Mouse (Mus musculus) heart, postnatal 10 days (tissue): Measurements from ENCODE around the gene Nrg4. TPM values are rescaled to one million over a fixed set of nuclear protein-coding genes. Genes with fewer than 3 reads are reported as not detected.
"Not testable (repeated sequence)": the region's sequence is repeated elsewhere in the genome, so short reads cannot be mapped to it uniquely, and the experiment has no call there.

Experiments
- DNase-seq, 2 experiments: peaks; one replicate each; pipeline ENCODE4 v3.0.0; 2021
- intact Hi-C: fragments of 180-260 bp; cut with DNase I; formaldehyde crosslinking; loops from one replicate; pipeline ENCODE4 v1.15.1; 2025
- total RNA-seq, 2 experiments: library from RNA; stranded (reverse); gene quantifications; 2 replicates each; pipeline ENCODE4 v1.2.3; 2021

Gene Nrg4
- total RNA-seq, 2 experiments from 2014 or later, result 1.5 to 3.4 TPM

DNA sequence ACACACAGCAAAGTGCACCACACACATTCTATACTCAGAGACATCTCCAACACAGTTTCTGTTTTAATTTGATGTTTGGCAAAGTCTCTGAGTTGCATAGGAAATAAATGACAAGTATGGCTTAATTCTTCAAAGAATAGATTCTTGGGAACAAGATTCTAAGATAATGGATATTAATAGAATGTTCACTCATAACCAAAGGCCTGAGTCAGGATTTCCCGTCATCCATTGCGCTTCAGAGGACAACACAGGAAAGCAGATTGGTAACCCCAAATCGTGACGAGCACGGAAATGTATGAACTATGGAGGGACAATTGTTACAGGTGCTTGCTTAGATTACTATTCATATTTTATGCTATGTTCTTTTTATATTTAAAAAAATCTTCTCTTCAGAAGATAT lies 71.6 kb downstream of the Nrg4 start:
- intact Hi-C loops, result no loop called here
- DNase-seq, result no peak

GRCm38 (mm10) chr9:55253849-55254248 lies 72.8 kb downstream of the Nrg4 start:
- DNase-seq, result no peak
- intact Hi-C loops, result loop anchor here (5.0 kb wide), 1 partner anchor 107 kb away; the partner anchor contains the start of gene Ube2q2

DNA sequence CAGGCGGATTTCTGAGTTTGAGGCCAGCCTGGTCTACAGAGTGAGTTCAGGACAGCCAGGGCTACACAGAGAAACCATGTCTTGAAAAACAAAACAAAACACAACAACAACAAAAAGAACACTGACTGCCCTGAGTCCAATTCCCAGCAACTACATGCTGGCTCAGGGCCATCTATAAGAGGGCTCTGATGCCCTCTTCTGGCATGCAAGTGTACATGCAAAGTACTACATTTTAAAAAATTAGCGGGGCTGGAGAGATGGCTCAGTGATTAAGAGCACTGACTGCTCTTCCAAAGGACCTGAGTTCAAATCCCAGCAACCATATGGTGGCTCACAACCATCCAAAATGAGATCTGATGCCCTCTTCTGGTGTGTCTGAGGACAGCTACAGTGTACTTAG lies 74.5 kb downstream of the Nrg4 start:
- intact Hi-C loops, result loop anchor here (5.0 kb wide), 1 partner anchor 105 kb away; the partner anchor contains the start of gene Ube2q2
- not testable (repeated sequence) for DNase-seq

DNA sequence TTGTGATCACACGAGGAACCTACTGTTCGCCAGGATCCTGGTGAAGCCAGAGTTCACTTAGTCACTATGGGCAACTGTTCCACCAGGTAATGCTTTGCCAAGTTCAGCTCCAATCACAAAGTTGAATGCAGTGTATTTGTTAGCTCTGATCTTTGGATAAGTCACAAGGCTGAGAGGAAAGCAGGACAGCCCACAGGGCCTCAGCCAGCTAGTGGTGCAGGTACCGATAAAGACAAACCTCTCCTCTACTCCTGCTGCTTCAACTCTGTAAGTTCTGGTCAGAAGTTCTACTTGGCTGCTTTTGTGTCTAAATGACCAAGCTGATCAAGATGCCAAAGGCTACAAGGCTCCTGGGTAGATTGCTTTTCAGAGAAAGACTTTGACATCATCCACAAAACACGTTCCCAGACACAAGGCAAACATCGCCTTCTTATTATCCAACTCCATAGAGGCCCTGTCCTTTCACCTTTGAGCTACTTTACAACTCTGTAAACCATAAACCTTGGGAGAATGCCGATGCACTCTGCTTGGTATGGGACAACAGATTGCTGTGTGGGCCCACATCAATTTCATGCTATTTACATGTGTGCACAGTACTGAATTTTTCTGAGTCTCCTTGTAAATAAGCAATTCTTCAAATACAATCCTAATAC lies 75.9 kb downstream of the Nrg4 start:
- DNase-seq, result no peak
- intact Hi-C loops, result loop anchor here (5.0 kb wide), 1 partner anchor 103 kb away; the partner anchor contains the start of gene Ube2q2

DNA sequence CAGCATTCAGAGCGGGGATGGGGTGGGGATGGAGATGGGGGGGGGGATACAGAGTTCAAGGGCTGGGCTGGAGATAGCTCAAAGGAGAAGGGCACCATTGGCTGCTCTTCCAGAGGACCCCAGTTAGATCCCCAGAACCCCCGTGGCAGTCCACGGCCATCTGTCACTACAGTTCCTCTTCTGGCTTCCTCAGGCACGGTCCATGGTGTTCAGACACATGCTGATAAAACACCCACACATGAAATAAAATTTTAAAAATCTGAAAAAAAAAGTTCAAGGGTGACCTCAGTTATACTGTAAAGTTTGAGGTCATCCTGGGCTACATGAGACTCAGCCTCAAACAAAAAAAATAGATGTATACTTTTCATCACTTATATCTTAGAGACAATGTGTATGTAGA lies 78.2 kb downstream of the Nrg4 start:
- intact Hi-C loops, result no loop called here
- DNase-seq, result no peak

- no peak for DNase-seq
- intact Hi-C loops, result no loop called here
Observed at GRCm38 (mm10) chr9:55246918-55247317, 79.7 kb downstream of the Nrg4 start.

- intact Hi-C loops, result no loop called here
Observed at GRCm38 (mm10) chr9:55246440-55246839, 80.2 kb downstream of the Nrg4 start.

GRCm38 (mm10) chr9:55245057-55245750 lies 81.4 kb downstream of the Nrg4 start:
- peak; percentile 24 to 30 for DNase-seq

More at GRCm38 (mm10) chr9:55246440-55246839, 80.2 kb downstream of the Nrg4 start:
- DNase-seq, result no peak

GRCm38 (mm10) chr9:55244079-55244478 lies 82.6 kb downstream of the Nrg4 start:
- intact Hi-C loops, result no loop called here
- DNase-seq, result no peak

More at GRCm38 (mm10) chr9:55245057-55245750, 81.4 kb downstream of the Nrg4 start:
- intact Hi-C loops, result not testable (repeated sequence)

DNA sequence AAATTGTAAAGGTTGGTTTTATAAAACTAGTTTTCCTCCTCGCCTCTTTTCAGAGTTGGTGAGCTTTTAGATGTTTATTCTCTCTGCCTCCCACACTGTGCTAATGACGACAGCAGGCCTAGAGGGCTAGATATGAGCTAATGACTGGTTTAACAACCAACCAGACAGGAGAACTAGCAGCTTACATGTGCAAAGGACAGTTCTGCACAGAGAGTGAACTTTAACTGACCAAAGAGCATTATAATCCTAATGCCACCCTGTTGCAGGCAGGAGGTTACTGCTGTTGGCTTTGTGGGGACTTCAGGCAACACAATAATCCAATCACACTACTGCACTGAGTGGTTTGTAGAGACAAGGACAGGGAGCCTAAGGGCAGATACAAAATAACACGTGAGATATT lies 83.4 kb downstream of the Nrg4 start:
- intact Hi-C loops, result no loop called here
- DNase-seq, result no peak

DNA sequence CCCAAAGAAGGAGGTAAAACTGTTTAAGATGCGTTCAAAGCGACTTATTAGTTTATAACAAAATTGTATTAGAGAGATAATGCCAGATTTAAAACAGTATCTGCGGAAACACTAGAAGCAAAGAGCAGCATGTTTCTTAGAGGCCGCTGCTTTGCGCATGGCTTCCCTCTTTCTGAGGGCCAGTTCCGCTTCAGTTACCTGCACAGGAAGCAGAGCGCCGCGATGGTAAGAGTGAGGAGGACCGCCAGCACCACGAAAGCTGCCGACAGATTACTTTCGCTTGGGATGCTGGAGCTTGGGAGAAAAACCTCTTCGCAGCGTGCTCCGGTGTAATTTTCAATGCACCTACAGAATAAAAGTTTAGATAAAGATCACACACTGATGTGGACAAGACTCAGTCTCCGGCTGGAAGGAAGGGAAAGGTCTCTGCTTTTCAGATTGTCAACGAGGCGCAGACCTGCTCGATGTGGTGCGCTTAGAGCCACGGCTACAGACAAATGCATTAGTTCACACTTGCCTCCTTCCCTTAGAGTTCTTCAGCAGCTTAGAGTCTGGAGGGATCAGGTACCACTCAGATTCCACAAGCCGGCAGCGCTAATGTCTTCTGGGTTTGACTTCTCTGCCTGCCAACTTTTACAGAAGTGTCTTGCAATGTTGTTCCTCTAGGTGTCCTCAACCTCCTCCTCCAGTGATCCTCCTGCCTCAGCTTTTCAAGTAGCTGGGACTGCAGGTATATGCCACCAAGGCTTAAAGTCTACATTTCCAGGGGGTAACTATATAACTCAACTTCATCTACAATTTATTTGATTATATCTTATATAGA lies 84.6 kb downstream of the Nrg4 start:
- DNase-seq, result no peak
- intact Hi-C loops, result no loop called here

- intact Hi-C loops, result no loop called here
- no peak for DNase-seq
Observed at GRCm38 (mm10) chr9:55240852-55241251, 85.8 kb downstream of the Nrg4 start.

DNA sequence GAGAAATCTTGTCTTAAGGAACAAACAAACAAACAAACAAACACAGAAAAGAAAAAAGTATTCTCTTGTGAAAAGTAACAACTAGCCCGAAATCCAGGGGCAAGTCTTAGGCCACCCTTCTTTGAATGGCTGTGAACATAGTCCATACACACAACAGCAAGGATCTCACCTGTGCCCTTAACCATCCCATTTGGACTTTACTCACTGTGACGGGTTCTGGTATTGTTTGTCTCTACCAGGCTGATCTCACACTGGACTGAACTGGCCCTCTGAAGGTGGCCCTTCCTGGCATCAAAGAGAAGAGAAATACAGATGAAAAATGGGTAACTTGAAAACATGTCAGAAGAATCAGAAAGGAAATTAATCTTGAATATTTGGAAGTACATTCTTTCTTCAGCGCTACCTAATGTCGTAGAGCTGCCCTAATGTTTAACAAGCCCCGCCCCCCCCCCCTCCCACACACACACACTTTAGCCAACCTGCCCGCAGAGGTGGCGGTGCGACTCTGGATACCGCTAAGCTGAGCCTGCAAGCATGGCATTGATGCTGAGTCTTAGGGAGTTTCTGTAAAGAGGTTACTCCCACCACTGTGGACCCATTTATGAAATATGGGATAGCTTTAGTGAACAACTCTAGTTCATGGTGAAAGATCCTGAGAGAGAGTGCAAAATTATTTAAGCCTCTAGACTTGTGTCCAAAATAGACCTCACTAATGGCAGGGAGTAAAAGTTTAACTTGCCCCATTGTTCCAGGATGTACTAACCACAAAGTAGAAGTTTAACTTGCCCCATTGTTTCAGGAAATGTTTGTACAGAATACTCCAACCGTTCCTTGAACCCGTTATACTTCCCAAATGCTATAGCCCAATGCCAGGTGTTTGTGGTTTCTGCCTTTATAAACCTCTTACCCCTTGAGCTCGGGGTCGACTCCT lies 90.1 kb downstream of the Nrg4 start:
- DNase-seq, result no peak
- intact Hi-C loops, result no loop called here

GRCm38 (mm10) chr9:55233076-55233475 lies 93.6 kb downstream of the Nrg4 start:
- intact Hi-C loops, DNase-seq: not testable (repeated sequence)

- no peak for DNase-seq
- intact Hi-C loops, result no loop called here
Observed at GRCm38 (mm10) chr9:55232586-55232985, 94.1 kb downstream of the Nrg4 start.

- no peak for DNase-seq
- intact Hi-C loops, result no loop called here
Observed at GRCm38 (mm10) chr9:55232110-55232509, 94.5 kb downstream of the Nrg4 start.

GRCm38 (mm10) chr9:55231544-55231943 lies 95.1 kb downstream of the Nrg4 start:
- intact Hi-C loops, result no loop called here
- DNase-seq, result no peak

GRCm38 (mm10) chr9:55229010-55229409 lies 97.6 kb downstream of the Nrg4 start:
- DNase-seq, result no peak
- intact Hi-C loops, result no loop called here

- no peak for DNase-seq
- intact Hi-C loops, result no loop called here
Observed at GRCm38 (mm10) chr9:55228149-55228548, 98.5 kb downstream of the Nrg4 start.

- intact Hi-C loops, result no loop called here
Observed at GRCm38 (mm10) chr9:55226251-55226650, 100.4 kb downstream of the Nrg4 start.

More at GRCm38 (mm10) chr9:55226251-55226650, 100.4 kb downstream of the Nrg4 start:
- DNase-seq, result no peak
